Mouse (Mus musculus) embryo, embryonic 11 days (tissue): Measurements from ENCODE around the gene Vegfc.

Source experiments
- DNase-seq: peaks from one replicate; pipeline ENCODE4 v3.0.0-alpha.2; 2015

Vegfc gene

GRCm38 (mm10) chr8:54077271-54078120 is at the start of gene Vegfc:
Gene Vegfc, plus strand, starts transcription at chr8:54077606.
- DNase-seq, result peak; percentile 77

- DNase-seq, result no peak
Measured at GRCm38 (mm10) chr8:54034584-54034983, 42.8 kb upstream of the Vegfc start.

GRCm38 (mm10) chr8:54042601-54043000 is 34.8 kb upstream of the Vegfc start:
- DNase-seq, result peak; percentile 55

- DNase-seq, result no peak
Measured at GRCm38 (mm10) chr8:54043468-54043867, 33.9 kb upstream of the Vegfc start.

GRCm38 (mm10) chr8:54053210-54053609 is 24.2 kb upstream of the Vegfc start:
- DNase-seq, result peak; percentile 57

- peak; percentile 39 for DNase-seq
Measured at GRCm38 (mm10) chr8:54065492-54065891, 11.9 kb upstream of the Vegfc start.

GRCm38 (mm10) chr8:54076301-54076700 is 1.1 kb upstream of the Vegfc start:
- no peak for DNase-seq

- DNase-seq, result peak; percentile 87
Measured at GRCm38 (mm10) chr8:54076791-54077270, 575 bp upstream of the Vegfc start.

- DNase-seq, result no peak
Measured at GRCm38 (mm10) chr8:54078121-54078440, 675 bp downstream of the Vegfc start.

GRCm38 (mm10) chr8:54079001-54079400 is 1.6 kb downstream of the Vegfc start:
- DNase-seq, result peak; percentile 23

GRCm38 (mm10) chr8:54079601-54080000 is 2.2 kb downstream of the Vegfc start:
- DNase-seq, result peak; percentile 57

GRCm38 (mm10) chr8:54085896-54086295 is 8.5 kb downstream of the Vegfc start:
- DNase-seq, result no peak

- DNase-seq, result no peak
Measured at GRCm38 (mm10) chr8:54087114-54087513, 9.7 kb downstream of the Vegfc start.

GRCm38 (mm10) chr8:54089204-54089603 is 11.8 kb downstream of the Vegfc start:
- no peak for DNase-seq

GRCm38 (mm10) chr8:54089901-54090300 is 12.5 kb downstream of the Vegfc start:
- DNase-seq, result no peak

- DNase-seq, result peak; percentile 12
Measured at GRCm38 (mm10) chr8:54100058-54100457, 22.7 kb downstream of the Vegfc start.

- peak; percentile 62 for DNase-seq
Measured at GRCm38 (mm10) chr8:54114581-54114980, 37.2 kb downstream of the Vegfc start.

- no peak for DNase-seq
Measured at GRCm38 (mm10) chr8:54120115-54120514, 42.7 kb downstream of the Vegfc start.

GRCm38 (mm10) chr8:54121942-54122341 is 44.5 kb downstream of the Vegfc start:
- DNase-seq, result no peak

GRCm38 (mm10) chr8:54122345-54122744 is 44.9 kb downstream of the Vegfc start:
- DNase-seq, result no peak

- DNase-seq, result no peak
Measured at GRCm38 (mm10) chr8:54130558-54130957, 53.2 kb downstream of the Vegfc start.

GRCm38 (mm10) chr8:54153240-54153639 is 75.8 kb downstream of the Vegfc start:
- peak; percentile 59 for DNase-seq

GRCm38 (mm10) chr8:54163505-54163904 is 86.1 kb downstream of the Vegfc start:
- DNase-seq, result peak; percentile 86

- no peak for DNase-seq
Measured at GRCm38 (mm10) chr8:54185336-54185735, 107.9 kb downstream of the Vegfc start.

- no peak for DNase-seq
Measured at GRCm38 (mm10) chr8:54185927-54186326, 108.5 kb downstream of the Vegfc start.
